Mouse (Mus musculus) liver, embryonic 11.5 days (tissue): ENCODE results near the gene Gm47995. TPM values are rescaled to one million over a fixed set of nuclear protein-coding genes. Genes with fewer than 3 reads are reported as not detected.

Experiments used
- ATAC-seq: fragments of 200-750 bp; cut with Nextera tagmentation; replicated peaks from 2 replicates; pipeline ENCODE4 v1.8.0; 2017; ENCODE audit warnings: moderate number of reproducible peaks, mild to moderate bottlenecking, moderate TSS enrichment, moderate library complexity; ENCODE audit not compliant: low FRiP score
- DNase-seq: peaks from one replicate; pipeline ENCODE4 v3.0.0-alpha.2; 2017; ENCODE audit warnings: low spot score
- H3K27ac ChIP-seq: fragments of 300-500 bp; sonication (generic); 2 replicates; pipeline ENCODE4 v1.5.1; 2014; ENCODE audit warnings: mild to moderate bottlenecking, low read depth, low read length, control low read depth
- H3K27me3 ChIP-seq: fragments of 300-500 bp; sonication (generic); replicated peaks from 2 replicates; pipeline ENCODE4 v1.6.1; 2014; ENCODE audit warnings: low read length, mixed read lengths; ENCODE audit not compliant: control insufficient read depth, insufficient read depth
- H3K36me3 ChIP-seq: fragments of 300-500 bp; sonication (generic); 2 replicates; pipeline ENCODE4 v1.6.1; 2014; ENCODE audit warnings: mild to moderate bottlenecking, low read length, moderate library complexity, mixed read lengths; ENCODE audit not compliant: control insufficient read depth, insufficient read depth
- H3K4me1 ChIP-seq: fragments of 300-500 bp; sonication (generic); replicated peaks from 2 replicates; pipeline ENCODE4 v1.6.1; 2014; ENCODE audit warnings: low read length, mixed read lengths; ENCODE audit not compliant: control insufficient read depth, insufficient read depth
- H3K4me2 ChIP-seq: fragments of 300-500 bp; sonication (generic); 2 replicates; pipeline ENCODE4 v1.6.1; 2014; ENCODE audit warnings: mild to moderate bottlenecking, control low read depth, moderate library complexity
- H3K4me3 ChIP-seq: fragments of 300-500 bp; sonication (generic); 2 replicates; pipeline ENCODE4 v1.5.1; 2014; ENCODE audit warnings: low read depth, low read length, control low read depth
- H3K9ac ChIP-seq: fragments of 300-500 bp; sonication (generic); 2 replicates; pipeline ENCODE4 v1.6.1; 2014; ENCODE audit warnings: low read depth, low read length, control low read depth
- H3K9me3 ChIP-seq: fragments of 300-500 bp; sonication (generic); 2 replicates; pipeline ENCODE4 v1.6.1; 2016; ENCODE audit warnings: low read length, inconsistent platforms, mixed read lengths; ENCODE audit not compliant: control insufficient read depth
- WGBS: fragments of 180-500 bp; shearing (Covaris S2); extraction: QIAGEN DNeasy Blood & Tissue Kit; methylation state at CpG from one replicate; pipeline ENCODE4 v1.1.7; 2014; 5-methylcytosine and 5-hydroxymethylcytosine counted together
- polyA plus RNA-seq: library from polyadenylated mRNA; unstranded; fragments of >200 nt; fragmentation: Nextera tagmentation; extraction: Ambion mirVana; gene quantifications from 2 replicates; pipeline ENCODE4 v1.2.1, GENCODE M21; 2014

Gene Gm47995
- polyA plus RNA-seq, 1 experiment from 2014 or later = 0.36 TPM

DNA sequence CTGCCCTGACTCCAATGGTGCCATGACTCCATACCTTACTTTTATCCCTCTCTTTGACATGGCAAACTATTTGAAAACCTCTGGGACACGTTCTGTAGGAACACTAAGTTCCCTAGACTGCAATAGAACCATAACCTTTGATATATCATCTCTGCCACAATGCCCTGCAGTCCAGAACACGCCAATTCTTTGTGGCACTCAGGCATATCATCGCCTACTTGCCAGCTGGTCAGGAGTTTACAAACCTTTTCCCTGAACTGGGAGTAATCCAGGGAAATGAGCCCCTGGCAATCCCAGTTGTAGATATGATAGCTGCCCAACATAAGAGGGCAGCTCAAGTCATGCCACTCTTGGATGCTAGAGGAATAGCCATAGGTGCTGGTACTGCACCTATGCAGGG is 34.1 kb downstream of the Gm47995 start:
- ATAC-seq = no peak

DNA sequence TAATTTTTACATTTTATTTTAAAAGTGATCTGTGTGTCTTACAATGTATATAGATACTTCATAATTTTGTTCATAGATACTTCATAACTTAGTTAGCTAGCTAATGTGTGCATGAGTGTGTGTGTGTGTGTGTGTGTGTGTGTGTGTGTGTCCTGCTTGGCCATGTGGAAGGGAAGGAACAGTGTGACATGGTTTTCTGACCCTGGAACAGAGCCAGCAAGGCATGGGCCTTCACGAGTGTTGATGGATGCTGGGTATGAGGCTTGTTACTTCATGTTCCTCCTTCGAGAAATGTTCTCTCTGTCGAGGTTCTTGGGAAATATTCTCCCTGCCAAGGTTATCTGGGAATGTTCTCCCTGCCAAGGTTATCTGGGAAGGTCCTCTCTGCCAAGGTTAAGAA is 35.5 kb downstream of the Gm47995 start:
- no peaks in the 10 kb centered on the region for H3K9me3 ChIP-seq
- no peak for DNase-seq
- no peak overlapping the region for H3K4me3 ChIP-seq
- no peaks in the 10 kb centered on the region for H3K36me3 ChIP-seq
- H3K4me2 ChIP-seq = no peak overlapping the region
- WGBS = 83% methylated on average over 3 of the region's 3 CpGs
- ATAC-seq = no peak
- no peaks in the 10 kb centered on the region for H3K27me3 ChIP-seq
- no peak overlapping the region for H3K9ac ChIP-seq
- H3K27ac ChIP-seq = no peak overlapping the region
- no peaks in the 10 kb centered on the region for H3K4me1 ChIP-seq

More for the DNA sequence above, 34.1 kb downstream of the Gm47995 start:
- Histone ChIP-seq H3K4me1 (no peaks in the 10 kb centered on the region), H3K36me3 (no peaks in the 10 kb centered on the region), H3K4me2 (no peak overlapping the region), H3K27ac (no peak overlapping the region), H3K9ac (no peak overlapping the region), H3K27me3 (no peaks in the 10 kb centered on the region), H3K4me3 (no peak overlapping the region), H3K9me3 (no peaks in the 10 kb centered on the region)
- 81% methylated on average over 3 of the region's 3 CpGs for WGBS
- DNase-seq = no peak

DNA sequence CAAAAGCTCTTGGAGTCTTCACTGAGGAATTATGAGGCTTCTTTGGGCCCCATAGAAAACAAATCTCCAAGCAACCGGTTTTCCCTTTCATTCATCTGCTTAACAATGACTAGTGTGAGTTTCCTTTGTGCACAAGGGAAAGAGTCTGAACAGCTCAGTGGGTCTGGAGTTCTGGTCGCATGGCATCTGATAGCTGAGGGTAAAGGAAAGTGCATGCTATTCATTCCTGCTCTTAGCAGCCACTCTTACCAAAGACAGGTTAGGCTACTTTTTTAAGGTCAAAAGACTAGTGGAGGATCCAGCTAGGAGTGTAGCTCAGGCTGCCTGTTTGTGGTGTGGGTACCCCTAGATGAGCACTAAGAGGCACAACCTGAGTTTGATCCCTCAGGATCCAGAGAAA is 37.3 kb downstream of the Gm47995 start:
- Histone ChIP-seq H3K4me2 (no peak overlapping the region), H3K4me3 (no peak overlapping the region), H3K27me3 (no peaks in the 10 kb centered on the region), H3K9me3 (no peaks in the 10 kb centered on the region), H3K27ac (no peak overlapping the region), H3K36me3 (no peaks in the 10 kb centered on the region), H3K4me1 (no peaks in the 10 kb centered on the region), H3K9ac (no peak overlapping the region)
- DNase-seq (no peak), ATAC-seq (no peak)
- 68% methylated on average over 2 of the region's 2 CpGs for WGBS

DNA sequence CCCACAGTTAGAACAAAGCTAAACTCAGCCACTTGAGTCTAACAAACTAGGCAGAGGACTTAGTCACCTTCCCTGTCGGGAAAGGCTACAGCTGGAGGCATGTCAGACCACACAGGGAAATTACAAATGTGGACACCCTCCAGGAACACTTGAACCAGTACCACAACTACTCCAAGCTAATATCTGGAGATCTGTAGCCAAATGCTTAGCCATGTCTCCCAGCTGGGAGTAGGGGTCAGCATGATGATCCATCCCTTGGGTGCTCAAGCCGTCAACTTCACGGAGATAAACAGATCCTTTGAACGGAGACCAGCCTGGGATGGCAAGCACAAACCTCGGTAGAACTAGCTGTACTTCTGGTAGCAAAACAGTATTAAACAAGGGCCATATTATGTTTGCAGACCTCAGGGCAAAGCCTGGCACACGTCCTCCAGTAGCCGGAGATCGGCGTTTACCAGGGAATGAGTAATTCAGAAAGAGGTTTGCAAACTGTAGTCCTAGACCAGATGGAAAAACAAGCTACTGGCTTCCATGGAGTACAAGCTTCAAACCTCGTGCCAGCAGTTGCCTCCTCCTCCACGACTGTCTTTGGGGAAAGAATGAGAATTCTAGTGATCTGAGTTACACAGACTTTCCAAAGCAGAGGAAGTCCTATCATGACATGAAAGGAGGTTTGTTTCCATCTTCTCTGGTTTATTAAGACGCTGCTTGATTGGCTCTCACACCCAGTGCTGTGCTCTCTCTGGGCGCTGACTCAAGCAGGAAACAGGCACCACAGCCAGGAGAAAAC is 38.1 kb downstream of the Gm47995 start:
- Histone ChIP-seq H3K27ac (no peak overlapping the region), H3K4me2 (no peak overlapping the region)

DNA sequence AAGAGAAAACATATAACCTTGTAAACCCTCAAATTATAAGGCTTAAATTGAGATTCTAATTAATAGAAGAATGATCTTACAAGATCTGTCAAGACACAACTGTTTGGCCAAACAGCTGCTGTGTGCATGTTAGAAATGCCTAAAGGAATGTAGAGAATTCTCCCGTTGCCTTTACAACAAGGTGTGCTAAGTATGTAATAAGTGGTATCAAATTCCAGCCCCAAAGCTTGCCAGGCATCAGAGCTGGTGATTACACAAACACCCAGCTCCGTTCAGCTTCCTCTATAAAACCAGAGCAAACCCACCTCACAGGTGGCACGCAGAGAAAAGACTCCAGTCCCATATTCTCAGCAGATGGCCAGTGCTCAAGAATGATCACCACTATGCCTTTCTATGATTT is 39.5 kb downstream of the Gm47995 start:
- Histone ChIP-seq H3K4me1 (no peaks in the 10 kb centered on the region), H3K36me3 (no peaks in the 10 kb centered on the region), H3K9me3 (no peaks in the 10 kb centered on the region), H3K9ac (no peak overlapping the region), H3K4me3 (no peak overlapping the region), H3K4me2 (no peak overlapping the region), H3K27me3 (no peaks in the 10 kb centered on the region), H3K27ac (no peak overlapping the region)
- no peak for ATAC-seq
- DNase-seq = no peak
- WGBS = 75% methylated on average over 3 of the region's 3 CpGs

More for the DNA sequence above, 38.1 kb downstream of the Gm47995 start:
- Histone ChIP-seq H3K4me3 (no peak overlapping the region), H3K36me3 (no peaks in the 10 kb centered on the region), H3K9ac (no peak overlapping the region), H3K27me3 (no peaks in the 10 kb centered on the region), H3K9me3 (no peaks in the 10 kb centered on the region), H3K4me1 (no peaks in the 10 kb centered on the region)
- ATAC-seq (no peak), DNase-seq (no peak)
- WGBS = 72% methylated on average over 13 of the region's 13 CpGs

DNA sequence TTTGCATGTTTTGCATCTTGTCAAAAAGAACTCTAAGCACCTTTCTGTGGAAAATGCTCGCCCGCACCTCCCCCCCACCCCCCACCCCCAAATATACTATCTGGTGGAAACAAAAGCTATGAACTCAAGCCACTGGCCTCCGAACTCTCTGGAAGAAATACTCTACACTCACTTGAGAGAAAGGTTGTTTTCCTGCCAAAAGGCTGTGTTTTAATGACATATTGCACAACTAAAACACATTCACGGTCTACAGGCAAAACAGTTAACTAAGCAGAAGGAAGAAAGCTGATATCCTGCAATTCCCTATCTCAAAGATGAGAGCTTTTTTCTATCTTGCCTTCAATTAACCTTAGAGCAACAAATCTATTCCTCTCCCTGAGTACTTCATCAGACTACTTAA is 45.1 kb downstream of the Gm47995 start:
- Histone ChIP-seq H3K36me3 (no peaks in the 10 kb centered on the region), H3K9ac (no peak overlapping the region), H3K27me3 (no peaks in the 10 kb centered on the region), H3K4me2 (no peak overlapping the region), H3K4me1 (no peaks in the 10 kb centered on the region), H3K9me3 (no peaks in the 10 kb centered on the region), H3K4me3 (no peak overlapping the region), H3K27ac (no peak overlapping the region)
- DNase-seq = no peak
- WGBS = 84% methylated on average over 4 of the region's 4 CpGs
- no peak for ATAC-seq

DNA sequence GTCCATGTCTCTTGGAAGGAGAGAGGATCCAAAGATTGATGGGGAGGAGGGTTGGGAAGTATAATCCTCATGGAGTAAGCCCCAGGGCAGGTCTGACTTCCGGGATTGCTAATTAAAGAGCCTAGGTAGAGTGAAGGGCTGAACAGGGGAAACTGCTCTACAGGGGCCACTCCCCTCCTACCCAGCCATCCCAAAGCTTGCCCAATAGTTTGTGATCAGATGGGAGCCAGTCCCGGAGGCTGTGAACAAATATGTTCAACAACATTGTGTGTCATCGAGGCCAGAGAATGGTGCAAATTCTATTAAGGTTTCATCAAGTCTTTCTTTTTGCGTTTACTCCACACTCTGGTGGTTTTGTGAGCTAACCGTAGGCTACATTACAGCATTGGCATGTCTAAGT is 45.8 kb downstream of the Gm47995 start:
- Histone ChIP-seq H3K9ac (no peak overlapping the region), H3K27ac (no peak overlapping the region), H3K4me1 (no peaks in the 10 kb centered on the region), H3K9me3 (no peaks in the 10 kb centered on the region), H3K27me3 (no peaks in the 10 kb centered on the region), H3K4me2 (no peak overlapping the region), H3K36me3 (no peaks in the 10 kb centered on the region), H3K4me3 (no peak overlapping the region)
- WGBS = 88% methylated on average over 5 of the region's 5 CpGs
- DNase-seq (no peak), ATAC-seq (no peak)

DNA sequence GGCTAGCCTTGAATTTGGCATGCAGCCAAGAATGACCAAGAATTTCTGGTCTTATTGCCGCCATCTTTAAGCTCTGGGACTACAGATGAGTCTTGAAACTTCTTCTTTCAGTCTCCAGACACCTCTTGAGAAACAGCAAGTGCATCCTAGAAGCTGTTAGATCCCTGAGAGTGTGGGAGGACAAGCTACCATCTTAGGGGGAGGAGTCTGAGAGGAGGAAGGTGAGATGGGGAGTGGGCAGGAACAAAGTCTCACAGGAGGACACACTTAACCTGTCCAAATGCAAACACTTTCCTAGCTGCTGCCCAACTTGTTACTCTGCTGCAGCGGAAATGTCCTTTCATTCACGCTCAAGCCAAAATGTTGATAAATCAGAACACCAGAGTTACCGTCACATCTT is 46.5 kb downstream of the Gm47995 start:
- WGBS = 86% methylated on average over 4 of the region's 4 CpGs
- H3K4me2 ChIP-seq = no peak overlapping the region
- no peak for ATAC-seq

DNA sequence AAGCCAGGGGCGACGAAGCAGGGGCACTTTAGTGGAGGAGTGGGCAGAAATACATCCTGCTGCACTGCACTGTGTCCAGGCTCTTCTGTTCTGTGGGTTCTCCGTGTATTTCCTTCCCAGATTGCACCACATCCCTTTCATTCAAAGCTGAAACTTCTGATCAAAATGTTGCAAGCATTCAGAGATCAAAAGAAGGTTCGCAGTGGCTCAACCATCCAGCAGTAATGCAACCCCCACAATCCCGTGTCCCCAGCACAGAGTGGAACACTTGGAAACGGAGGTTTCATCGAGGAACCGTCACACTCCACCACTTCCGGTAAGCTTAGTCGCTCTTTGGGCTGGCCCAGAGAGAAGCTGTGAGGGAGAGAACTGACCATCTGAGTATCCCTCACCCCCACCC is 46.9 kb downstream of the Gm47995 start:
- Histone ChIP-seq H3K9ac (no peak overlapping the region), H3K9me3 (no peaks in the 10 kb centered on the region), H3K4me2 (no peak overlapping the region), H3K36me3 (no peaks in the 10 kb centered on the region), H3K4me3 (no peak overlapping the region), H3K27ac (no peak overlapping the region), H3K27me3 (no peaks in the 10 kb centered on the region), H3K4me1 (no peaks in the 10 kb centered on the region)
- DNase-seq (no peak), ATAC-seq (no peak)
- 76% methylated on average over 10 of the region's 10 CpGs for WGBS

More for the DNA sequence above, 46.5 kb downstream of the Gm47995 start:
- no peak for DNase-seq
- no peak overlapping the region for H3K4me3 ChIP-seq
- no peaks in the 10 kb centered on the region for H3K27me3 ChIP-seq
- H3K36me3 ChIP-seq = no peaks in the 10 kb centered on the region
- H3K9ac ChIP-seq = no peak overlapping the region
- H3K27ac ChIP-seq = no peak overlapping the region
- no peaks in the 10 kb centered on the region for H3K9me3 ChIP-seq
- H3K4me1 ChIP-seq = no peaks in the 10 kb centered on the region
